Mouse (Mus musculus) heart, postnatal 25 days (tissue): ENCODE data around the gene Vipr2. TPM values are rescaled to one million over a fixed set of nuclear protein-coding genes. Genes with fewer than 3 reads are reported as not detected.

Experiments
- DNase-seq: peaks from one replicate; pipeline ENCODE4 v3.0.0; 2022; ENCODE audit warnings: low spot score
- intact Hi-C: fragments of 180-260 bp; cut with DNase I; formaldehyde crosslinking; loops from one replicate; pipeline ENCODE4 v1.15.1; 2025
- microRNA-seq: library from miRNA; unstranded; fragments of <30 nt; microRNA quantifications from one replicate; pipeline ENCODE4 v1.2.0, GENCODE M21; 2022
- total RNA-seq, 2 experiments: library from RNA; stranded (reverse); gene quantifications; 2 replicates each; pipeline ENCODE4 v1.2.3; 2021

Vipr2 gene
- total RNA-seq, 2 experiments from 2014 or later = 1.3 to 2.6 TPM

GRCm38 (mm10) chr12:116145686-116146085 is 68.2 kb downstream of the Vipr2 start:
- intact Hi-C loops = no loop called here
- DNase-seq = no peak

- intact Hi-C loops = no loop called here
- DNase-seq = no peak
Measured at GRCm38 (mm10) chr12:116146996-116147634, 69.6 kb downstream of the Vipr2 start.

GRCm38 (mm10) chr12:116152866-116153428 is 75.4 kb downstream of the Vipr2 start:
- no peak for DNase-seq
- intact Hi-C loops = no loop called here

- DNase-seq = no peak
- intact Hi-C loops = no loop called here
Measured at GRCm38 (mm10) chr12:116156792-116157532, 79.4 kb downstream of the Vipr2 start.

GRCm38 (mm10) chr12:116159223-116159622 is 81.7 kb downstream of the Vipr2 start:
- DNase-seq = no peak
- intact Hi-C loops = no loop called here

GRCm38 (mm10) chr12:116159695-116160094 is 82.2 kb downstream of the Vipr2 start:
- intact Hi-C loops = no loop called here
- no peak for DNase-seq

- intact Hi-C loops = no loop called here
- DNase-seq = no peak
Measured at GRCm38 (mm10) chr12:116165368-116165767, 87.8 kb downstream of the Vipr2 start.

- no peak for DNase-seq
- intact Hi-C loops = no loop called here
Measured at GRCm38 (mm10) chr12:116169666-116170065, 92.1 kb downstream of the Vipr2 start.

GRCm38 (mm10) chr12:116176930-116177329 is 99.4 kb downstream of the Vipr2 start:
- no peak for DNase-seq
- intact Hi-C loops = no loop called here

- intact Hi-C loops = no loop called here
- no peak for DNase-seq
Measured at GRCm38 (mm10) chr12:116181436-116182050, 104.0 kb downstream of the Vipr2 start.

GRCm38 (mm10) chr12:116182376-116182775 is 104.8 kb downstream of the Vipr2 start:
- intact Hi-C loops = no loop called here
- no peak for DNase-seq

- intact Hi-C loops = no loop called here
- DNase-seq = no peak
Measured at GRCm38 (mm10) chr12:116183212-116183935, 105.8 kb downstream of the Vipr2 start.

- no peak for DNase-seq
- intact Hi-C loops = no loop called here
Measured at GRCm38 (mm10) chr12:116193952-116194351, 116.4 kb downstream of the Vipr2 start.

- intact Hi-C loops = no loop called here
- DNase-seq = no peak
Measured at GRCm38 (mm10) chr12:116194641-116195040, 117.1 kb downstream of the Vipr2 start.

Small RNA genes lying within 50 kb of the gene (microRNA-seq; reads per million reads assigned to microRNA genes)
- not detected for gene Gm44372

Other genes starting within 250 kb of the Vipr2 start
- gene Zfp386, start 30.0 kb upstream of the Vipr2 start, total RNA-seq = 10 to 100 TPM; 27.8 to 28.5 TPM
- 1 to 10 TPM; 1.6 to 2.3 TPM for gene Wdr60, start 185.3 kb downstream of the Vipr2 start, total RNA-seq
- not detected for gene Gm11027, start 197.7 kb downstream of the Vipr2 start, total RNA-seq
- gene Esyt2, start 203.5 kb downstream of the Vipr2 start, total RNA-seq = 10 to 100 TPM; 25.3 to 30.4 TPM